Mouse (Mus musculus): ENCODE measurements around the gene Fnbp1l.

Gene Fnbp1l

GRCm38 (mm10) chr3:122490574-122490973 lies 128.9 kb downstream of the Fnbp1l start:
- DNase-seq, result no peak
